8 mouse cellular contexts compared by ENCODE assay signal in the genomic region with DNA sequence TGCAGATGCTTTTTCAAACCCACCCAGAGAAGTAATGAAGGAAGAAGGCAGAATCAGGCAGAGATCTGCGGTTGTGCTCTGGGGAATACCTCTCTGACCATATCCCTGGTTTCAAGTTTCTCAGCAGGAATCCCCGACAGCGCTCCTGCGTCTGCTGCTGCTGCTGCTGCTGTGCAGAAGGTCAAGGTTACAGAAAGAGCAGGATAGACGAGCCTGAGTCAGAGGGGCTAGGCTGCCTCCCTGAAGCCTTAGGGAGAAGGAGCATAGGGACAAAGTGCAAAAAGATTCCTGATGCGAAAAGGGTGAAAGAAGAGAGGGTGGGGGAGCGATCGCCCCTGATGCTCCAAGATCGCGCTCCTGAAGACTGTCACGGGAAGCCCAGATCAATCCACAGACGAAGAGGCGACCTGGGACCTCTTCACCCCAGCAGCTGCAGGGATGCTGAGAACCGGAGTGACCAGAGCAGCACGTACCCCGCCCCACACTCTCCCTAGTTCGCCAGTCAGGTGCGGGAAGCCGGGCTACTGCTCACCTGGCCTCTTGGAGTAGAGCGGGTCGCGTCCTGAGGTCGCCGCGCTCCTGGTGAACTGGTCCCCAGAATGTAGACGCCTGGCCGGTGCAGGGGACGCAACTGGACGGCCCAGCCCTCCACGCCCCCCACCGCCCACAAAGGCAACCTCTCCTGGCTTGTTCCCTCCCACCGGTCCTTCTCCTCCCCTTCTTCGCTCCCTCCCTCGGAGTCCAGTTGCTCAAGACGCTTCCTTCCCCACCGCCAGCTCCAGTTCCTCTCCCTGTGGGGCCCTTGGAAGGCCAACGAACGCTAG. TPM values are rescaled to one million over a fixed set of nuclear protein-coding genes. Genes with fewer than 3 reads are reported as not detected.
A peak's percentile ranks its signal among the peaks of the same experiment; 100 is the strongest.
DNase-seq lines count a peak whose midpoint lies in the region; ATAC-seq and TF ChIP-seq lines count a peak whose summit lies in the region.

A gene (plus strand): TSS at position 780 of the 824 bp plus-strand sequence.

- H3K27ac ChIP-seq in kidney, embryonic 16.5 days (ENCODE audit: low read length): no peak within 1 kb of the TSS
- no peak within 1 kb of the TSS for H3K27ac ChIP-seq in embryonic facial prominence, embryonic 12.5 days
- no peak within 1 kb of the TSS for H3K27ac ChIP-seq in intestine, postnatal 0 days (ENCODE audit: low read depth, low read length)
- no peak within 1 kb of the TSS for H3K27ac ChIP-seq in midbrain, embryonic 16.5 days (ENCODE audit: low read length)

- 0 out of 2 replicates have a peak within 1 kb of the TSS, but pooled peaks have one; percentile 8 for H3K9ac ChIP-seq in kidney, embryonic 16.5 days (replicated peaks; ENCODE audit: low read length)
- H3K9ac ChIP-seq in embryonic facial prominence, embryonic 12.5 days: no peak within 1 kb of the TSS
- H3K9ac ChIP-seq in intestine, postnatal 0 days (ENCODE audit: low read depth, low read length): no peak within 1 kb of the TSS
- peak within 1 kb of the TSS; percentile 44; the same call in 1 of the 2 replicates for H3K9ac ChIP-seq in midbrain, embryonic 16.5 days (ENCODE audit: low read depth, low read length)

- peaks cover 6% of the 10 kb centered on the region; the same call in 1 of the 2 replicates for H3K4me1 ChIP-seq in kidney, embryonic 16.5 days (ENCODE audit: insufficient read depth, low read length)
- no peaks in the 10 kb centered on the region for H3K4me1 ChIP-seq in embryonic facial prominence, embryonic 12.5 days
- no peaks in the 10 kb centered on the region for H3K4me1 ChIP-seq in intestine, postnatal 0 days (replicated peaks; ENCODE audit: control insufficient read depth, insufficient read depth, low read length)
- peaks cover 6% of the 10 kb centered on the region; the same call in 1 of the 2 replicates for H3K4me1 ChIP-seq in midbrain, embryonic 16.5 days (ENCODE audit: control insufficient read depth, insufficient read depth, low read length)

- peak within 1 kb of the TSS; percentile 40 for H3K4me3 ChIP-seq in kidney, embryonic 16.5 days (ENCODE audit: low read length)
- H3K4me3 ChIP-seq in embryonic facial prominence, embryonic 12.5 days: peak within 1 kb of the TSS; percentile 31
- H3K4me3 ChIP-seq in intestine, postnatal 0 days (ENCODE audit: low read depth, low read length): peak within 1 kb of the TSS; percentile 37
- peak within 1 kb of the TSS; percentile 44 for H3K4me3 ChIP-seq in midbrain, embryonic 16.5 days (ENCODE audit: low read depth, low read length)

- 15% methylated on average over 38 of the region's 38 CpGs for WGBS in kidney, embryonic 16.5 days
- 21% methylated on average over 35 of the region's 38 CpGs for WGBS in embryonic facial prominence, embryonic 12.5 days
- 25% methylated on average over 36 of the region's 38 CpGs for whole genome bisulfite sequencing in intestine, postnatal 0 days
- WGBS in midbrain, embryonic 16.5 days: 16% methylated on average over 36 of the region's 38 CpGs

- ATAC-seq in kidney, embryonic 16.5 days (ENCODE audit: low FRiP score, low TSS enrichment): peak; percentile 27; the same call in 1 of the 2 replicates
- ATAC-seq in embryonic facial prominence, embryonic 12.5 days (ENCODE audit: insufficient number of reproducible peaks, insufficient read depth, low FRiP score, low TSS enrichment): no peak
- ATAC-seq in intestine, postnatal 0 days: no peak
- ATAC-seq in midbrain, embryonic 16.5 days: 0 out of 2 replicates have a peak, but pooled peaks have one; percentile 25

- H3K36me3 ChIP-seq in kidney, embryonic 16.5 days (ENCODE audit: insufficient read depth, low read length): no peaks in the 10 kb centered on the region
- no peaks in the 10 kb centered on the region for H3K36me3 ChIP-seq in embryonic facial prominence, embryonic 12.5 days
- H3K36me3 ChIP-seq in intestine, postnatal 0 days (ENCODE audit: control insufficient read depth, insufficient read depth): no peaks in the 10 kb centered on the region
- no peaks in the 10 kb centered on the region for H3K36me3 ChIP-seq in midbrain, embryonic 16.5 days (ENCODE audit: control insufficient read depth, insufficient read depth, low read length)

- H3K27me3 ChIP-seq in kidney, embryonic 16.5 days (ENCODE audit: insufficient read depth, low read length): peaks cover 66% of the 10 kb centered on the region
- peaks cover 59% of the 10 kb centered on the region for H3K27me3 ChIP-seq in embryonic facial prominence, embryonic 12.5 days
- peaks cover 25% of the 10 kb centered on the region for H3K27me3 ChIP-seq in intestine, postnatal 0 days (replicated peaks; ENCODE audit: control insufficient read depth, insufficient read depth, low read length)
- peaks cover 14% of the 10 kb centered on the region for H3K27me3 ChIP-seq in midbrain, embryonic 16.5 days (ENCODE audit: control insufficient read depth, insufficient read depth, low read depth, low read length)

- DNase-seq in kidney, adult 9 months: no peak
- DNase-seq in thymus, adult 18-20 months: no peak
- DNase-seq in gastrocnemius, adult 8-10 months (ENCODE audit: low spot score in 2 of 2): no peak
- no peak for DNase-seq in layer of hippocampus, adult 9-11 months

- no peaks in the 10 kb centered on the region for H3K9me3 ChIP-seq in kidney, embryonic 16.5 days (ENCODE audit: low read length)
- no peaks in the 10 kb centered on the region for H3K9me3 ChIP-seq in embryonic facial prominence, embryonic 12.5 days
- no peaks in the 10 kb centered on the region for H3K9me3 ChIP-seq in intestine, postnatal 0 days (ENCODE audit: control insufficient read depth)
- H3K9me3 ChIP-seq in midbrain, embryonic 16.5 days (replicated peaks; ENCODE audit: control insufficient read depth, low read length, poor library complexity, severe bottlenecking): no peaks in the 10 kb centered on the region

- H3K4me2 ChIP-seq in kidney, embryonic 16.5 days (replicated peaks; ENCODE audit: low read depth, low read length): peak within 1 kb of the TSS; percentile 57
- H3K4me2 ChIP-seq in embryonic facial prominence, embryonic 12.5 days (replicated peaks): peak within 1 kb of the TSS; percentile 48
- H3K4me2 ChIP-seq in intestine, postnatal 0 days (replicated peaks; ENCODE audit: low read depth): peak within 1 kb of the TSS; percentile 63
- peak within 1 kb of the TSS; percentile 81 for H3K4me2 ChIP-seq in midbrain, embryonic 16.5 days (ENCODE audit: low read length)

- TF ChIP-seq CTCF in intestine, postnatal 0 days (IDR thresholded peaks at IDR 0.05; ENCODE audit: low read depth): no peak

RNA-seq across cellular contexts. Expression of the gene that starts here (rescaled TPM):
- not detected in 2 replicates for polyA plus RNA-seq in kidney, embryonic 16.5 days (2015; fragmentation: Nextera tagmentation; extraction: Ambion mirVana)
- polyA plus RNA-seq in embryonic facial prominence, embryonic 12.5 days (2016; fragmentation: Nextera tagmentation; extraction: Ambion mirVana): not detected in 2 replicates
- not detected in 2 replicates for polyA plus RNA-seq in intestine, postnatal 0 days (2015; fragmentation: Nextera tagmentation; extraction: Ambion mirVana)
- 0.12 TPM in 1 of 2 replicates, not detected in the other for polyA plus RNA-seq in midbrain, embryonic 16.5 days (2015; fragmentation: Nextera tagmentation; extraction: Ambion mirVana)
- not detected for total RNA-seq in gastrocnemius, adult 8-10 months (2022)

Comparison
In these comparisons a context has a peak if more than half of its experiments do, and no peak if none do; other contexts are left out.
1. Peak in ATAC-seq, H3K4me3 ChIP-seq, H3K9ac ChIP-seq and H3K4me2 ChIP-seq in kidney, embryonic 16.5 days; RNA of the gene not detected or under 1 TPM.
2. Peak in ATAC-seq, H3K4me3 ChIP-seq, H3K9ac ChIP-seq and H3K4me2 ChIP-seq in midbrain, embryonic 16.5 days; RNA of the gene not detected or under 1 TPM.